Mouse (Mus musculus) adrenal gland (tissue): Measurements from ENCODE around the gene Smap2.

Experiments used
- microRNA-seq, 2 experiments: library from miRNA; unstranded; fragments of <30 nt; microRNA quantifications; one replicate each; pipeline ENCODE4; 2019

Smap2 gene

Small RNA genes lying within 50 kb of the gene (microRNA-seq; reads per million reads assigned to microRNA genes)
- 0 to 0.86 reads per million in 2 experiments for gene Mir7015
